Mouse (Mus musculus): ENCODE results near the gene L1td1. TPM values are rescaled to one million over a fixed set of nuclear protein-coding genes. Genes with fewer than 3 reads are reported as not detected.
A peak's percentile ranks its signal among the peaks of the same experiment; 100 is the strongest.

L1td1 gene
- polyA plus RNA-seq, 2 experiments = 0.62 to 1.6 TPM

DNA sequence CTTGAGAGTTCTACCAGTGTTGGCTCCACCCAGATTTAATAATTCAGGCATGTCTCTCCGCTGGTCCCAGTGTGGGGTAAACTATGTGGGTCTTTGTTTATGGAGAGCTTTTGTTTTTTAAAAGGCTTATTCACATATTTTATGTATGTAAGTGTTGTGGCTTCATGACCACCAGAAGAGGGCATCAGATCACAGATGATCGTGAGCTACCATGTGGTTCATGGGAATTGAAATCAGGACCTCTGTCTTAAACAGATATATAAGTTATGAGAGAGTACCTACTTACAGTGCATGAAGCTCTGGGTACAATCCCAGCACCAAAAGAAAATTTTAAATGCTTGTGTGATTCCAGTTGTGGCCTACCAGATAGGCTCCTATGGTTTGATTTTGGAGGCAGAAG lies 13.2 kb downstream of the L1td1 start:
- Histone ChIP-seq H3K4me1 (ENCODE audit: control insufficient read depth, insufficient read depth, low read length) (no peaks in the 10 kb centered on the region; the same call in 1 of the 2 replicates), H3K4me3 (replicated peaks; ENCODE audit: low read length) (no peak overlapping the region), H3K9ac (ENCODE audit: low read depth, low read length, severe bottlenecking) (no peak overlapping the region), H3K9me3 (ENCODE audit: control insufficient read depth, low read length) (no peaks in the 10 kb centered on the region), H3K27ac (replicated peaks; ENCODE audit: low read depth, low read length) (no peak overlapping the region), H3K4me2 (replicated peaks; ENCODE audit: low read depth, low read length, severe bottlenecking) (no peak overlapping the region), H3K36me3 (ENCODE audit: control insufficient read depth, insufficient read depth, low read length) (no peaks in the 10 kb centered on the region), H3K27me3 (ENCODE audit: control insufficient read depth, insufficient read depth, low read length) (no peaks in the 10 kb centered on the region)
- ATAC-seq (ENCODE audit: low FRiP score, low read depth) (peak; percentile 47; the same call in 1 of the 2 replicates), DNase-seq (ENCODE audit: low spot score) (no peak)
- 37% methylated on average over 2 of the region's 2 CpGs for WGBS
- TF ChIP-seq POLR2A (IDR thresholded peaks at IDR 0.05; ENCODE audit: borderline replicate concordance, extremely low read depth, insufficient read depth, insufficient read length) = no peak

DNA sequence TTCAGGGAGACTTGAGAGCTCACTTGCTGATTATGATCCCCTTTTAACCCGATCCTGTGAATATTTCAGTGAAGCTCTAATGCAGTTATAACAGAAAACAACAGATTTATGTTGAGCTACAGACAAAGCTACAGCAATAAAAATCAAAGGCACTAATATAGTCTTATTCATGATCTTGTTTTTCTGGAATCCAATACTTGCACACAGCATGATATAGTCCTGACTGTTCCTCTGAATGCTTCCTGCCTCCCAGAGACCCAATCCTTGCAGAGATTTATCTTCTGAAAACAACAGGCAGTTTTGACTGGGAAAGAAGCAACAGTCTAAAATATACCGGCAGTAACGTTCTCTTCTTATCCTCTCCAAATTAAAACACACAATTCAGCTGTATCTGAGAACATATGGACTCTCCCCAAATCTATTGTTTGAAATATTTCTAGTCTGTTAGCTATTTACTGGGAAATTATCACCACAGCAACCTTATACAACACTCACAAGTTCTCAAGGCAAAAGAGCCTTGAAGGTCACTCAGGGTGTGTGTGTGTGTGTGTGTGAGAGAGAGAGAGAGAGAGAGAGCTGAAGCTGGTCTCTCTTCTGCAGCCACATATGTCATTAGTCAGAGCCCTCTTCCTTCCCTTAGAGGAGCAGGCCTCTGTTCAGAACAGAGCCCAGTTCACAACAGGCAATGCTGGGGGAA lies 16.8 kb downstream of the L1td1 start:
- ATAC-seq (ENCODE audit: low FRiP score, low read depth) (no peak), DNase-seq (ENCODE audit: low spot score) (no peak)
- Histone ChIP-seq H3K27me3 (ENCODE audit: control insufficient read depth, insufficient read depth, low read length) (no peaks in the 10 kb centered on the region), H3K4me2 (replicated peaks; ENCODE audit: low read depth, low read length, severe bottlenecking) (no peak overlapping the region), H3K36me3 (ENCODE audit: control insufficient read depth, insufficient read depth, low read length) (no peaks in the 10 kb centered on the region), H3K9me3 (ENCODE audit: control insufficient read depth, low read length) (no peaks in the 10 kb centered on the region), H3K9ac (ENCODE audit: low read depth, low read length, severe bottlenecking) (no peak overlapping the region), H3K27ac (replicated peaks; ENCODE audit: low read depth, low read length) (no peak overlapping the region), H3K4me1 (ENCODE audit: control insufficient read depth, insufficient read depth, low read length) (no peaks in the 10 kb centered on the region; the same call in 1 of the 2 replicates), H3K4me3 (replicated peaks; ENCODE audit: low read length) (no peak overlapping the region)
- WGBS = 67% methylated on average over 3 of the region's 3 CpGs
- no peak for TF ChIP-seq POLR2A (IDR thresholded peaks at IDR 0.05; ENCODE audit: borderline replicate concordance, extremely low read depth, insufficient read depth, insufficient read length)

GRCm38 (mm10) chr4:98743906-98744210 lies 17.3 kb downstream of the L1td1 start:
- Histone ChIP-seq H3K36me3 (ENCODE audit: control insufficient read depth, insufficient read depth, low read length) (no peaks in the 10 kb centered on the region), H3K4me3 (replicated peaks; ENCODE audit: low read length) (no peak overlapping the region), H3K9ac (ENCODE audit: low read depth, low read length, severe bottlenecking) (no peak overlapping the region), H3K9me3 (ENCODE audit: control insufficient read depth, low read length) (no peaks in the 10 kb centered on the region), H3K4me2 (replicated peaks; ENCODE audit: low read depth, low read length, severe bottlenecking) (no peak overlapping the region), H3K27ac (replicated peaks; ENCODE audit: low read depth, low read length) (no peak overlapping the region), H3K27me3 (ENCODE audit: control insufficient read depth, insufficient read depth, low read length) (no peaks in the 10 kb centered on the region), H3K4me1 (ENCODE audit: control insufficient read depth, insufficient read depth, low read length) (no peaks in the 10 kb centered on the region; the same call in 1 of the 2 replicates)
- ATAC-seq (ENCODE audit: low FRiP score, low read depth) (no peak), DNase-seq (ENCODE audit: low spot score) (no peak)
- TF ChIP-seq POLR2A (IDR thresholded peaks at IDR 0.05; ENCODE audit: borderline replicate concordance, extremely low read depth, insufficient read depth, insufficient read length) = no peak
- WGBS = 24% methylated on average over 7 of the region's 7 CpGs

GRCm38 (mm10) chr4:98754456-98754855 lies 27.9 kb downstream of the L1td1 start:
- TF ChIP-seq POLR2A (IDR thresholded peaks at IDR 0.05; ENCODE audit: borderline replicate concordance, extremely low read depth, insufficient read depth, insufficient read length) = no peak
- Histone ChIP-seq H3K4me3 (replicated peaks; ENCODE audit: low read length) (no peak overlapping the region), H3K4me2 (replicated peaks; ENCODE audit: low read depth, low read length, severe bottlenecking) (no peak overlapping the region), H3K36me3 (ENCODE audit: control insufficient read depth, insufficient read depth, low read length) (peaks cover 21% of the 10 kb centered on the region), H3K9ac (ENCODE audit: low read depth, low read length, severe bottlenecking) (no peak overlapping the region), H3K27ac (replicated peaks; ENCODE audit: low read depth, low read length) (no peak overlapping the region), H3K4me1 (ENCODE audit: control insufficient read depth, insufficient read depth, low read length) (no peaks in the 10 kb centered on the region), H3K27me3 (ENCODE audit: control insufficient read depth, insufficient read depth, low read length) (no peaks in the 10 kb centered on the region), H3K9me3 (ENCODE audit: control insufficient read depth, low read length) (no peaks in the 10 kb centered on the region)
- DNase-seq (ENCODE audit: low spot score) = no peak
- WGBS = 82% methylated on average over 4 of the region's 4 CpGs
- no peak for ATAC-seq (ENCODE audit: low FRiP score, low read depth)

DNA sequence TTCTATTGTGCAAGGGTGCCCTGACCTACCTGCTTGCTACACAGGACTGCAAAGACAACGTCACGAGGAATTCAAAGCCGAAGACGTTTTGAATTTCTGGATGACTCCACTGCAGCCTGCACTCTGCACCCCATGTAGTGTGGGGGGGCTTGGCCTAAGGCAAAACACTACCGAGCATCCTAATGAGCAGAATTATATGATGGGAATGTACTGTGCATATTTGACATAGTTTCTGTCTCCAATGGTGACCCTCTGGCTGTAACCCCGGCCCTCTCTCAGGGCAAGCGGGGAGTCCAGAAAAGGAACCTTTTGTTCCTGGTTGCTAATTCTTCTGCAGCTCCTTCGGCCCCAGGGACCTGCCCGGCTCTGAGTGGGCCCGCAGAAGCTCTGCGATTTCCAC lies 29.6 kb downstream of the L1td1 start:
- H3K4me2 ChIP-seq (replicated peaks; ENCODE audit: low read depth, low read length, severe bottlenecking) = no peak overlapping the region
- no peaks in the 10 kb centered on the region for H3K4me1 ChIP-seq (ENCODE audit: control insufficient read depth, insufficient read depth, low read length)
- H3K9ac ChIP-seq (ENCODE audit: low read depth, low read length, severe bottlenecking) = no peak overlapping the region
- peaks cover 29% of the 10 kb centered on the region for H3K36me3 ChIP-seq (ENCODE audit: control insufficient read depth, insufficient read depth, low read length)
- ATAC-seq (ENCODE audit: low FRiP score, low read depth) (no peak), DNase-seq (ENCODE audit: low spot score) (no peak)
- no peaks in the 10 kb centered on the region for H3K27me3 ChIP-seq (ENCODE audit: control insufficient read depth, insufficient read depth, low read length)
- no peak overlapping the region for H3K27ac ChIP-seq (replicated peaks; ENCODE audit: low read depth, low read length)
- no peaks in the 10 kb centered on the region for H3K9me3 ChIP-seq (ENCODE audit: control insufficient read depth, low read length)
- H3K4me3 ChIP-seq (replicated peaks; ENCODE audit: low read length) = no peak overlapping the region
- no peak for TF ChIP-seq POLR2A (IDR thresholded peaks at IDR 0.05; ENCODE audit: borderline replicate concordance, extremely low read depth, insufficient read depth, insufficient read length)
- 68% methylated on average over 11 of the region's 11 CpGs for WGBS
